Mouse (Mus musculus) ES-E14 (cell line): ENCODE data around the gene Tiam1.
A peak's percentile ranks its signal among the peaks of the same experiment; 100 is the strongest.

Experiments used
- MAFK ChIP-seq: IDR thresholded peaks from 2 replicates; pipeline ENCODE4 v1.6.1; 2014; ENCODE audit warnings: mild to moderate bottlenecking, low read depth, low read length, inconsistent platforms; ENCODE audit not compliant: insufficient read depth
- ZNF384 ChIP-seq: IDR thresholded peaks from 2 replicates; pipeline ENCODE4 v1.6.1; 2012; ENCODE audit warnings: low read depth, low read length, inconsistent platforms

- peak; percentile 88; the same call in 1 of the 2 replicates for TF ChIP-seq ZNF384
- no peak for TF ChIP-seq MAFK
These were observed 21.4 kb upstream of the Tiam1 start for GRCm38 (mm10) chr16:90164942-90165341.
